Mouse (Mus musculus): ENCODE data around the gene Zmynd10. TPM values are rescaled to one million over a fixed set of nuclear protein-coding genes. Genes with fewer than 3 reads are reported as not detected.
A peak's percentile ranks its signal among the peaks of the same experiment; 100 is the strongest.

The Zmynd10 gene
- total and polyA plus RNA-seq, 2 experiments from 2014 or later: 0.25 TPM; not detected in 1

DNA sequence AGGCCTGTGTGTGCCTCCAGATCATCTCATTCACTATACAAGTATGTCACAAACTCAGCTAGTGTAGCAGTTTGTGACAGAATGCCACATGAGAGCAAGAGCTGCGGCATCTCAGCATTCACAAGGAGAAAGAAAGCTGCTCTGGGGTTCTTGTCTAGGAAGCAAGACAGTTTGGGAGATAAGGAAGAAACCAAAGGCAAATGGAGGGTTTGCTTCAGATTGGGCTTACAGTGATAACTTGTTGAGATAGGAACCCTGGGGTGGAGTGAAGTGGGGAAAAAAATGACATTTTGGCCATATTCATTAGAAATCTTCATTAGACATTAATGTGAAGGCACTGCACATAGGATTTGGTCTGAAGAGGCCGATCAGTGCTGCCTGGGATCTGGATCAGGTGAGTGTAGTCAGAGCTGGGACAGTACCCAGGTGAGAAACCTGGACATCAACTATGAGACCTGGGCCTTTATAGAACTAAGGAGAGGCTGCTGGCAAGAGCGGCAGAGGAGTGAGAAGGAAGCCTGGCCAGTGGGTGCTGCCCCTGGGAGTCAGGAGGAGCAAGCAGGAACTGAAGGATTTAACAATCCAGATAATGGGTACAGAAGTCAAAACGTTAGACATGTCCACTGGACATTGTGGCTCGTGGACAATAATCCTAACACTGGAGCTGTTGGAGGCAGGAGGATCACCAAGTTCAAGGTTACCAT is 5.7 kb downstream of the Zmynd10 start:
- Histone ChIP-seq H3K36me3 (replicated peaks; ENCODE audit: control insufficient read depth, insufficient read depth, low read length) (peaks cover 11% of the 10 kb centered on the region), H3K9ac (replicated peaks; ENCODE audit: low read depth, low read length) (no peak overlapping the region), H3K27ac (ENCODE audit: low read depth) (no peak overlapping the region), H3K4me1 (ENCODE audit: control insufficient read depth, insufficient read depth) (peaks cover 33% of the 10 kb centered on the region), H3K4me2 (ENCODE audit: low read depth, low read length) (peak overlapping the region; percentile 86; the same call in 1 of the 2 replicates), H3K9me3 (replicated peaks; ENCODE audit: control insufficient read depth, low read length) (no peaks in the 10 kb centered on the region), H3K27me3 (ENCODE audit: control insufficient read depth, insufficient read depth, low read length) (0 out of 2 replicates have a peak, but pooled peaks cover 8% of the 10 kb centered on the region), H3K4me3 (ENCODE audit: low read depth, low read length) (no peak overlapping the region)
- WGBS: 82% methylated on average over 5 of the region's 5 CpGs
- TF ChIP-seq CTCF (IDR thresholded peaks at IDR 0.05; ENCODE audit: low read depth) (no peak), EP300 (IDR thresholded peaks at IDR 0.05; ENCODE audit: low read depth) (no peak)
- DNase-seq (ENCODE audit: low spot score) (no peak), ATAC-seq (ENCODE audit: insufficient read depth, low read depth) (no peak)

DNA sequence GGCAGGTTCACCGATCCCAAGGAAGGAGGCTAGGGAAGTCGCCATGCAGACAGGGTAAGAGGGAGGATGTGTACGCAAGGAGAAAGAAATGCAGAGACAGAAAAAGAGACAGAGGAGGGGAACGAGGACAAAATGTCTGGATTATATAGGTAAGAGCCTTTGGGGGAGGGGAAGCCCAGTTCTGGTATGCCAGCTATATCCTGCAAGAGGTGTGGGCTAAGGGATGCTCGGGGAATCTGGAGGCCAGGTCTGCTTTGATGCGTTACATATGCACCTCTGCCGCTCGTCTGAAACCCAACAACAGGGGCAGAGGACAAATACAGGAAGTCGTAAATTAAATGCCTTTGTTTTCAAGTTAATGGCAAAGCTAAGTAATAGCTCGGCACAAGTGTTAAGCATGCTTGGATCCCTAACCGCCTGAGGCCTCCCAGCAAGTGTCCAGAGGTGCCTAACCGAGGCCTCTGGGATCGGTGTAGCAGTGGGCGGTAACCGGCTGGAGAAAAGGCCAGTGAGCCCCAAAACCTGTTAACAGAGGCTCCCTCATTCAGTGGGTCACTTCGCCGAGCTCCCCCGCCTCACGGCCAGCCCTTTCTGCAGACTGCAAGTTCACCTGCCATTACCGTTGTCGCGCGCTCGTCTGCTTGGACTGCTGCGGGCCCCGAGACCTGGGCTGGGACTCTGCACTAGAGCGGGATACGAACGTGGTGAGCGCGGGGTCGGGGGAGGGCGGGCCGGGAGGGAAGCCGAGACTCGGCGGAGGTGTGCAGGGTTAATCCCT is 6.6 kb downstream of the Zmynd10 start:
- WGBS: 9% methylated on average over 37 of the region's 37 CpGs
- Histone ChIP-seq H3K27me3 (ENCODE audit: control insufficient read depth, insufficient read depth, low read length) (0 out of 2 replicates have a peak, but pooled peaks cover 7% of the 10 kb centered on the region), H3K4me3 (ENCODE audit: low read depth, low read length) (peak overlapping the region; percentile 70), H3K36me3 (replicated peaks; ENCODE audit: control insufficient read depth, insufficient read depth, low read length) (peaks cover 20% of the 10 kb centered on the region), H3K9me3 (replicated peaks; ENCODE audit: control insufficient read depth, low read length) (no peaks in the 10 kb centered on the region), H3K4me2 (ENCODE audit: low read depth, low read length) (peak overlapping the region; percentile 86), H3K9ac (replicated peaks; ENCODE audit: low read depth, low read length) (peak overlapping the region; percentile 52), H3K27ac (ENCODE audit: low read depth) (peak overlapping the region; percentile 96), H3K4me1 (ENCODE audit: control insufficient read depth, insufficient read depth) (peaks cover 33% of the 10 kb centered on the region)
- no peak for TF ChIP-seq EP300 (IDR thresholded peaks at IDR 0.05; ENCODE audit: low read depth)
- no peak for TF ChIP-seq CTCF (IDR thresholded peaks at IDR 0.05; ENCODE audit: low read depth)
- no peak for DNase-seq (ENCODE audit: low spot score)
- ATAC-seq (ENCODE audit: insufficient read depth, low read depth): peak; percentile 19

DNA sequence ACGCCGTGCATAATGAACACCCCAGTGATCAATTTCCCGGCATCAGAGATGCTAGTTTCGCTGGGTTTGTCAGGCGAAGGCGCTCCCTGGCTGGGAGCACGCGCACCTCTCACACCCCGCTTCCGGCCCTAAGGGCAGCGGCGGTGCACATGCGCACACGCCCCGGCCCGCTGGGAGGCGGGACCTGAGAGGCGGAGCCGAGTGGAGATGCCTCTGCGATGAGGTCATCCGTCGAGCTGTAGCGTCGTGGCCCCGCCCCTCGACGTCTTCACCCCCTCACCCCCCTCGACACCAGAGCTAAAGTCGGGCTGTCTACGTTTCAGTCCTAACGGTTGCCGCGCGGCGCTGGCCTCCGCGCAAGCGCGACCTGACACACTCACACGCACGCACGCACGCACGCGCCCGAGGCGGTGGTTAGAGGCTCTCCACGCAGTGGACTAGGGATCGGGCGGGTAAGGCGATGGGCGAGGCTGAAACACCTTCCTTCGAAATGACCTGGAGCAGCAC is 7.3 kb downstream of the Zmynd10 start:
- Histone ChIP-seq H3K4me1 (ENCODE audit: control insufficient read depth, insufficient read depth) (peaks cover 33% of the 10 kb centered on the region), H3K4me2 (ENCODE audit: low read depth, low read length) (peak overlapping the region; percentile 86), H3K4me3 (ENCODE audit: low read depth, low read length) (peak overlapping the region; percentile 70), H3K27ac (ENCODE audit: low read depth) (peak overlapping the region; percentile 96), H3K9ac (replicated peaks; ENCODE audit: low read depth, low read length) (peak overlapping the region; percentile 89), H3K9me3 (replicated peaks; ENCODE audit: control insufficient read depth, low read length) (no peaks in the 10 kb centered on the region), H3K27me3 (ENCODE audit: control insufficient read depth, insufficient read depth, low read length) (0 out of 2 replicates have a peak, but pooled peaks cover 7% of the 10 kb centered on the region), H3K36me3 (replicated peaks; ENCODE audit: control insufficient read depth, insufficient read depth, low read length) (peaks cover 26% of the 10 kb centered on the region)
- WGBS: under 1% methylated on average over 53 of the region's 53 CpGs
- ATAC-seq (ENCODE audit: insufficient read depth, low read depth): peak; percentile 91
- TF ChIP-seq CTCF (IDR thresholded peaks at IDR 0.05; ENCODE audit: low read depth): peak; percentile 27
- TF ChIP-seq EP300 (IDR thresholded peaks at IDR 0.05; ENCODE audit: low read depth): no peak
- peak; percentile 97 for DNase-seq (ENCODE audit: low spot score)

GRCm38 (mm10) chr9:107555031-107555457 is 7.9 kb downstream of the Zmynd10 start:
- Histone ChIP-seq H3K4me1 (ENCODE audit: control insufficient read depth, insufficient read depth) (peaks cover 33% of the 10 kb centered on the region), H3K4me3 (ENCODE audit: low read depth, low read length) (peak overlapping the region; percentile 70), H3K27me3 (ENCODE audit: control insufficient read depth, insufficient read depth, low read length) (0 out of 2 replicates have a peak, but pooled peaks cover 7% of the 10 kb centered on the region), H3K36me3 (replicated peaks; ENCODE audit: control insufficient read depth, insufficient read depth, low read length) (peaks cover 33% of the 10 kb centered on the region), H3K9me3 (replicated peaks; ENCODE audit: control insufficient read depth, low read length) (no peaks in the 10 kb centered on the region), H3K27ac (ENCODE audit: low read depth) (peak overlapping the region; percentile 96), H3K4me2 (ENCODE audit: low read depth, low read length) (peak overlapping the region; percentile 86), H3K9ac (replicated peaks; ENCODE audit: low read depth, low read length) (peak overlapping the region; percentile 89)
- WGBS: 0% methylated on average over 23 of the region's 23 CpGs
- TF ChIP-seq EP300 (IDR thresholded peaks at IDR 0.05; ENCODE audit: low read depth): no peak
- TF ChIP-seq CTCF (IDR thresholded peaks at IDR 0.05; ENCODE audit: low read depth): no peak
- ATAC-seq (ENCODE audit: insufficient read depth, low read depth): peak; percentile 24
- peak; percentile 88 for DNase-seq (ENCODE audit: low spot score)

DNA sequence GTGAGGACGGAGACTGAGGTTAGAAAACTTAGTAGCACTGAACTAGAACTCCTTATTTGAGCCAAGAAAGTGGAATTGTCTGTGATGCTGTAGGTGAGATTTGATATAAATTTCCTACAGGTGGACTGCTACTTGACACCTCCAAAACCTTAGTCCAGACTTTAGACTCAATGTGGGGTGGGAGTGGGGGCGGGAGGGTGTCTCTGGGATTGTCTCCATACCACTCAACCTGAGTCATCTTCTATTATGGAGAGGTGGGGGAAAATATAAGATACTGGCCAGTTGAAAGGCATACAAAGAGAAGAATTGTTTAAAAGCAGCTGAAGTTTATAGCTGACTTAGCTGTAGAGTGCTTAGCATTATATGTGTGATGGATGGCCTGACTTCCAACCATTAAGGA is 8.6 kb downstream of the Zmynd10 start:
- Histone ChIP-seq H3K9me3 (replicated peaks; ENCODE audit: control insufficient read depth, low read length) (no peaks in the 10 kb centered on the region), H3K9ac (replicated peaks; ENCODE audit: low read depth, low read length) (peak overlapping the region; percentile 89), H3K27ac (ENCODE audit: low read depth) (peak overlapping the region; percentile 96), H3K4me3 (ENCODE audit: low read depth, low read length) (peak overlapping the region; percentile 70), H3K4me1 (ENCODE audit: control insufficient read depth, insufficient read depth) (peaks cover 33% of the 10 kb centered on the region), H3K27me3 (ENCODE audit: control insufficient read depth, insufficient read depth, low read length) (0 out of 2 replicates have a peak, but pooled peaks cover under 1% of the 10 kb centered on the region), H3K4me2 (ENCODE audit: low read depth, low read length) (peak overlapping the region; percentile 86), H3K36me3 (replicated peaks; ENCODE audit: control insufficient read depth, insufficient read depth, low read length) (peaks cover 39% of the 10 kb centered on the region)
- TF ChIP-seq EP300 (IDR thresholded peaks at IDR 0.05; ENCODE audit: low read depth) (no peak), CTCF (IDR thresholded peaks at IDR 0.05; ENCODE audit: low read depth) (no peak)
- WGBS: 3% methylated on average over 2 of the region's 2 CpGs
- ATAC-seq (ENCODE audit: insufficient read depth, low read depth): no peak
- DNase-seq (ENCODE audit: low spot score): no peak
